Mouse (Mus musculus) erythroblast, embryonic 14.5 days (primary cell): Measurements from ENCODE around the gene Magi1.

ENCODE experiments used
- GATA1 ChIP-seq: IDR thresholded peaks from 2 replicates; pipeline ENCODE4 v1.6.1; 2012; ENCODE audit warnings: low read length, inconsistent platforms, mixed read lengths
- TAL1 ChIP-seq: IDR thresholded peaks from 3 replicates; pipeline ENCODE4 v1.6.1; 2012; ENCODE audit warnings: low read length, inconsistent platforms, mixed read lengths

DNA sequence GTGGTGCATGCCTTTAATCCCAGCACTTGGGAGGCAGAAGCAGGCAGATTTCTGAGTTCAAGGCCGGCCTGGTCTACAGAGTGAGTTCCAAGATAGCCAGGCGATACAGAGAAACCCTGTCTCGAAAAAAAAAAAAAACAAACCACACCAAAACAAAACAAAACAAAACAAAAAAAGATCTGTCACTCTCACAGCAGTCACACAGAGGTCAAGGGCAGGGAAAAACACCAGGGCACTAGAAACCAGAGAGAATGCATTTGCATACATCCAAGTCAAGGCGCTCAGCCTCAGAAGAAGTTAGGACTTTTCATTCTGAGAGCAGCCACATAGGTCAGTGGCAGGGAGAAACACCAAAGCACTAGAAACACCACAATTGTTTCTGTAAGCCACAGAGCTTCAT is 263.8 kb downstream of the Magi1 start:
- TF ChIP-seq GATA1 (no peak), TAL1 (no peak)
